Mouse (Mus musculus) MN1 (cell line): ENCODE measurements around the gene Lyrm4.

Source experiments
- DNase-seq: peaks from one replicate; pipeline ENCODE4 v3.0.0-alpha.2; 2016; ENCODE audit warnings: low spot score

Lyrm4 gene

DNA sequence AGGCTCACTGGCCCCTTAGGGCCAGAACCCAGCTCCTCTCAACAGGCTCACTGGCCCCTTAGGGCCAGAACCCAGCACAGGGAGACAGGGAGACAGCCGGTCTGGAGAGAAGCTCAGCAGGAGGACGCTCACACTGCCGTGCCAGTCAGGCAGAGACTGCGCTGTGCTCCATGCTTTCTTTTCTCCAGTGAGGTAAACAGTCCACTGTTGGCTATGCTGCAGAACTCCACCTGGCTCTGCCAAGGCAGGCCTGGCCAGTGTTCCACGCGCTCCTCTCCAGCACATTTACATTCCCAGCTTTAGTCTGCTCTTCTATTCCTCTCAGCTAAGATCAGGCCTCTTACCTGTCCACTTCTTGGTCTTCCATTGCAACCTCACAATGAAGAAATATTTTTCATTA lies 11.7 kb downstream of the Lyrm4 start:
- no peak for DNase-seq

GRCm38 (mm10) chr13:36096684-36097383 lies 20.5 kb downstream of the Lyrm4 start:
- no peak for DNase-seq

GRCm38 (mm10) chr13:36088168-36088567 lies 29.2 kb downstream of the Lyrm4 start:
- no peak for DNase-seq

DNA sequence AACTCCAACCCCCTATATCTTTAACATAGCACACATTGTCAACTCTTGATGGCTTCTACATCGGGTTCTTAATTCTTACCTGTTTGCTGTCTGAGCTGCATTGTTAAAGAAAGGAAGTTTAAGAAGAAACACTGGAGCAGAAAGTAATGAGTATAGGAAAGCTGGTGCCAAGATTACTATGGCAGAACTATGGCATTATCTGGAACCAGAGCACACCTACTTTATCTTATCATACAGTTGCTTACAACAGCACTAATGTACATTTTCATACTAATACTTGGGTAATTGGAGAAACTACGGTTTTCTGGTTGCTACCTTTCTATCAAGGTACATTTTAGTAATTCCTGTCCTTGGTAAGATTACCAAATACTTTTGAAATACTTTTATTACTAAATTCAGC lies 29.9 kb downstream of the Lyrm4 start:
- no peak for DNase-seq

GRCm38 (mm10) chr13:36086608-36087391 lies 30.5 kb downstream of the Lyrm4 start:
- DNase-seq: peak; percentile 50

GRCm38 (mm10) chr13:36085971-36086370 lies 31.4 kb downstream of the Lyrm4 start:
- no peak for DNase-seq

DNA sequence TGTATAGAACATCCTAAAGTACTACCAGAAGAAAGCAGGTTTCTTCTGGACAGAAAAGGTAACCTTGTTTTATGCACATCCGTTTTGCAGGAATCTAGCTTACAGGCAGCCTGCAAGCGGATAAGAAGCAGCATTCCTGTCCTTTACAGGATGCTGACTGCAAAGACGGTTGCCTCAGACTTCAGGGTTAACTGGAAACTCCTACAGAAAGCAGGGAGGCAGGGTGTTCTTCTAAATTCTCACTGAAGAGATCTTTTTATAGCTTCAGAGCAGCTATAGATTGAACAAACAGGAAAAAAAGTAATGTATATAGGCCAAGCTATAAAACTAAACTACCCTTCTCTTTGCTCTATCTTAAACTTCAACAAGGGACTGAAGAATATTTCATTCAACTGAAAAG lies 32.6 kb downstream of the Lyrm4 start:
- DNase-seq: no peak

- DNase-seq: no peak
Observed at GRCm38 (mm10) chr13:36081591-36081990, 35.7 kb downstream of the Lyrm4 start.

DNA sequence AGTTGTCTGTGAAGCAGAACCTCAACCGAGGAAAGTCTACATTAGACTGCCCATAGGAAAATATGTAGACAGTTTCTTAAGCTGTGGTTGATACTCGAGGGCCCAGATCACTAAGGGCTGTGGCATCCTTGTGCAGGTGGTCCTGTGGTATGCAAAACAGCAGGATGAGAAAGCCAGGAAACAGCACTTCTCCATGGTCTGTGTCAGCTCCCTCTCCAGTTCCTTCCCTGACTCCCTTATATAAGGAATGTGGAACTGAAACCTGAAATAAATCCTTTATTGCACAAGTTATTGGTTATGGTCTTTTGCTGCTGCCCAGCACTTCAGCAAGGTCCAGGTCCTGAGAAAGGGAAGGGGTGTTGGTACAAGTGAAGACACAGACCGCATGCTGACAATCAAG lies 42.8 kb downstream of the Lyrm4 start:
- DNase-seq: no peak

- no peak for DNase-seq
Observed at GRCm38 (mm10) chr13:36066676-36067075, 50.6 kb downstream of the Lyrm4 start.

DNA sequence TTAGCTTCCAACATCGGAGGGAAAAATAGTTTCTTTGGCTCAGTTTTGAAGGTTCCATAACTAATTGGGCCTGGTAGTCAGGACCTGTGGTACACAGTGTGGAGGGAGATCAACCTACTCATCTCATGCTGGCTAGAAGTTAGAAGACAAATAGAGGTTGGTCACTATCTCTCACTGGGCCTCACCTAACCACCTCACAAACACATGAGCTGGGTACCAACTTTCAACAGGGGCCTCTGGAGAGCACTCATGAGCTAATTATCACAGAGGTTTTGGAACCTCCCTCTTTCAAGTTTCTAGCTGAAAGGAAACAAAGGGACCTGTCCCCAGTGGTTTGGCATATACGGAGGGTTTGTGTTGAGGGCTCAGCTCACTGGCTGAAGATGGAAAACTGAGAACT lies 59.8 kb downstream of the Lyrm4 start:
- no peak for DNase-seq

GRCm38 (mm10) chr13:36056925-36057324 lies 60.4 kb downstream of the Lyrm4 start:
- no peak for DNase-seq

DNA sequence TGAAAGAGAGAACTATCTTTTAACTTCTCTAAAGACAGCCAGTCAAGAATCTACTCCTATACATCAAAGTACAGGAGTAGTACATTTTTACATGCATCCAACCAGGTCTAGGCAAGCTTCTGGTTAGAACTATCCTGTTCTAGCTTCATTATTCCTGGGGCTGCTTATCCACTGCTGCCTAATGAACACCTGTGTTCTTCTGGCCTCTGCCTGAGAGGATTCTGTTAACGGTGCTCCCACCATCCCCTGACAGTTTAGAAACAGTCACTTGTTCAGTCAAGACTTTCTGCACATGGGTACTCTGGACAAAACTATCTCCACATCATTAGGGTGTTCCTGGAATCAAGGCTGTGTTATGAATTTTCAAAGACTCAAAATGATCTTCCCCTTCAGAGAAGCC lies 60.8 kb downstream of the Lyrm4 start:
- DNase-seq: no peak

DNA sequence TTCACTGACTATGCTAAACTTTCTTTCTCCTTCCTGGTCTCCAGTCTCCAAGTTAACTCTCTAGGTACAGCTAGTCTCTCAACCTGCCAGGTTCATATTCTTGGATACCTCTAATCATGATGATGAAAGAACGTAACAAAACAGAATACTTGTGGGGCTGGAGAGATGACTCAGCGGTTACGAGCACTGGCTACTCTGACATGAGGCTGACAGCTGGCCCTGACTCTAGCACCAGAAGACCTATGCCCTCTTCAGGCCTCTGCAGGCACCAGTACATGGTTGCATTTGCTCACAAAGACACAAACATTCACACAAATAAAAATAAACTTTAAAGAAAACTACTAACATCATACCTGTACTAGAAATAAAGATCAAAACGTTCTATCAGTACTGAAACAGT lies 81.8 kb downstream of the Lyrm4 start:
- DNase-seq: no peak

GRCm38 (mm10) chr13:36031959-36032358 lies 85.4 kb downstream of the Lyrm4 start:
- no peak for DNase-seq

DNA sequence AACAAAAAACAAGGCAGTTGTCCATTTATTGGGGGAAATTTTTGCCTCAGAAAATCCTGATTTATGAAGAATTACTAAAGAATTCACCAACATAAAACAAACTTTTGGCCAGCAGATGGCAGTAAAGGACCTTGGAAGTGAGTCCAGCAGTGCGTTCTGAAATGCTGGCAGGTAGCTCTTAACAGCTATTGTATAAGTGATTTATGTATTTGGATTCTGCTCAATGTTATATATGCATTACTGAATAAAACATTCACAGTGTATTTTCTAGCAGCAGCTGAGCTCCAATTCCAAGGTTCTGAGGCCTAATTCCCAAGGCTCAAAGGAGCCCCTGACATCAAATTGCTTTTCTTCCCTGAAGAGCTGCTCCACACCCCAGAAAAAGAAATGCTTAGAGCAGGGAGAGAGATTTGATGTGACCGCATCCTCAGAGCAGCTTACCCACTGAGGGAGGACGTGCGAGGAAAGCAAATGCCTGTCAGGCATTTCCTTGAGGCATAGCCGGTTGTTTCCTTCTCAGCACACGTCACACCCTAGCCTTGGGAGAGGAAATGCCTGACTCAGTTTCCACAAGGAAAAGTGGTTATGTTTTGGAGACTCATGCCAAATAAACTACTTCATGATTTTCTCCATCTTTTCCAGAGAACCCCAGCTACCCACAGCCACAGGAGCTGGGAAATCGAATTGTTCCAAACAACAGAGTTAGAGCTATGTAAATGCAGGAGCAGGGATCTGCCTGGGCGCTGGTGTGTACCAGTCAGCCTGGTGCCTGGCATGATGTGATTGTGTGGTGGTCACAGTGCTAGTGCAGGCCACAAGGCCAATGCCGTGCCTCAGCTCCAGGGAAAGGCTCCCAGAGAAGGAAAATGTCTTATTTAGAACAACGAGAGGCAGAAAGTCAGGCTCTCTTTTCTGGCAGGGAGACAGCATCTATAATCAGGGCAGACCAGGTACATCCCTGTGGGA lies 97.7 kb downstream of the Lyrm4 start:
- peak; percentile 82 for DNase-seq

DNA sequence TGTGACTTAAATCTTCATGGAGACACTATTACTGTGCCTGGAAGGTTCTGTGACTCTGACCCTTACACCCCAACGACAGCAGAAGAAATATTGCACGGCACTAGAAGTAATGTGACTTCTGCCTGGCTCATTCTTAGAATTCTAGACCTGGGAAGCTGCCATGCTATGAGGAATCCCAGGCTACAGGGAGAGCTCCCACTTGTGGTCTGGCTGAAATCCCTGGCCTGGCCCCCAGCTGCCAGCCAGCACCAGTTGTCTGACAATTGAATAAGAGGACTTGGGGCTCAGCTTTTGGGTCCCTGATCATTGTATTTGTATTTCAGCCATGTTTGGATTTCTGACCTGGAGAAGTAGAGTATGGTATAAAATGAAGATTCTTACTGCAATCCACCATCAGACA lies 99.3 kb downstream of the Lyrm4 start:
- no peak for DNase-seq

DNA sequence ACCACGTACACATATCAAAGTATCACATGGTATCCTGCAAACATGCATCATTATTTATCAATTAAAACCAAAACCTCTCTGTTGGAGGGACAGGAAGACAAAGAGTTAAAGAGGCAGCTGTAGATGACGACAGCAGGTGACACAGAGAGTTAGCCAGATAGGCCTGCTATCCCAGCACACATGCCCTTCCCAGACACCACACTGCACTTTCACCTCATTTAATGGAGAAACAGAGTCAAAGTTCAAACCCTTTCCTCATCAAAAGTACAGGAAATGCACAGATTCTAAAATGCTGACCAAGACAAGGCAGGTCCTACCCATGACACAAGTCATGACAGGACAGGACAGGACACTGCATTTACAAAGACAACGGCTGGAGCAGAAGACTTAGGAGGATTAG lies 101.7 kb downstream of the Lyrm4 start:
- no peak for DNase-seq

DNA sequence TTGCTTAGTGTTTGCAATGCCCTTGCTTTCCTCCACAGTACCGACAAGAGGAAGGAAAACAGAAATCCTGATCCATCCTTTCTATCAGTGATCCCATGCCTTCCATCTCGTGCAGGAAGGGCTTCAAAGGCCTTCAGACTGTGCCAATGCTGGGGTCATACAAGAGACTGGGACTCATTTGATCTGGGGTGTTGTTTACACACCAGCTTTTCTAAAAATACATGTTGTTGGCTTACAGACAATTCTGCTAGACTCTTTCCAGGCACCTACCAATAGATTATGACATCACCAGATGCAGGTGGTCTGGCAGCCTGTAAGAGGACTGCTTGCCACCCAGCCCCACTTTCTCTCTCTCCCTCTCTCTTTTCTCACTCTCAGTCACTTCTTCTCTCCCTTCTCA lies 107.3 kb downstream of the Lyrm4 start:
- no peak for DNase-seq

GRCm38 (mm10) chr13:36000798-36001197 lies 116.5 kb downstream of the Lyrm4 start:
- DNase-seq: no peak

DNA sequence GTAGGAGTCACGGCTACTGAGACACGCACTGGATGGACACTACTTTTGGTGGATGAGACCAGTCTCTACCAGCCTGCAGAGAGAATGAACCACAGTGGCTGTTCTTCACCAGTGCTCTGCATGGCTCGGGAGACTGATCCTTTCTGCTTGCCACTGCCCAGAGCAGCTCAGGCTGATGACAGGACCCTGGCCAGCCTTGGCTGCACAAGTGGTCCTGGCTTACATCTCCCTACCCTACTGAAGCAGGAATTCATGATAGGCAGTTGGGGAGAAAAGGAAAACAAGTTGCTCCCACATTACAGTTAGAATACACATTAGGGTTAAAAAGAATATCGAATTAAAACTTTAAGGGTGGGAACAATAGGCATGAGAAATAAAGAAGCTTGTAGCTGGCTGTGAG lies 119.7 kb downstream of the Lyrm4 start:
- DNase-seq: no peak

DNA sequence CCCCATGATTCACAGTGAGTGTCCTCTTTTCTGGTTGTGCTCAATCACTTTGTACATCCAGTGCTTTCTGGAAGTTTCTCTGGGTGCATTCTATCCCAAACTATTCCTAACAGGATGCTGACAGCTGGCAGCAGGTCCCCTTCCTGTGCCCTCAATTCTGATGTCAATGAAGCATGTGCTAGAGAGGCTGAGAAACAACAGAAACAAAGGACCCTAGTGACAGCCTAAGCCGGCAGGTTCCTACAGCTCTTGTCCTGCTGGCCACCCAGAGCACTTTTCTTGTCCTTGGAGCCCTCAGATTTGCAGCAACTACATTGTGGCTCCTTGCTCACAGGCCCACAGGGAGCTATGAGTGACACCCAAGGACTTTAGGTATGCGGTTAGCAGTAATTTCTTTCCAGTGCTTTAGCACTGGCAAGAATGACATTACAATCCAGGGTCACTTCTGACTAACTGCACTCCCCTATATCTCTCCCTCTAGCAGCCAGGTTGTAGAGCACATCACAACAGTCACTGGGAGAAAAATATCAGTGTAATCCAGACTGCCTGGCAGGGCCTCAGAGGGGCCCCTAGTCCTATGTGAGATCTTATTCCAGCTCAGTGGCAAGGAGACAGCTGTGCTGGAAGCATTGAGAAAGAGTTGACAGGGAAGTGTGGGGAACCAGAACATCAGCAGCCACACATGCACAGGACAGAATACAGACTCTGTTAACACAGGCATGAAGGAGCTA lies 121.5 kb downstream of the Lyrm4 start:
- no peak for DNase-seq
